Mouse (Mus musculus) heart, postnatal 0 days (tissue): ENCODE data around the gene Cyp2d22. TPM values are rescaled to one million over a fixed set of nuclear protein-coding genes. Genes with fewer than 3 reads are reported as not detected.
"Not testable (repeated sequence)": the region's sequence is repeated elsewhere in the genome, so short reads cannot be mapped to it uniquely, and the experiment has no call there.

Experiments used
- ATAC-seq: fragments of 200-750 bp; cut with Nextera tagmentation; 2 replicates; pipeline ENCODE4 v1.8.0; 2017; ENCODE audit warnings: low read depth, moderate number of reproducible peaks, moderate library complexity; ENCODE audit not compliant: insufficient read depth
- DNase-seq: peaks from one replicate; pipeline ENCODE4 v3.0.0-alpha.2; 2016; ENCODE audit warnings: low spot score
- H3K27ac ChIP-seq: fragments of 300-500 bp; sonication (generic); 2 replicates; pipeline ENCODE4 v1.5.1; 2014; ENCODE audit warnings: low read depth, mild to moderate bottlenecking
- H3K27me3 ChIP-seq: fragments of 300-500 bp; sonication (generic); 2 replicates; pipeline ENCODE4 v1.6.1; 2014; ENCODE audit warnings: low read length, mixed read lengths; ENCODE audit not compliant: control insufficient read depth, insufficient read depth
- H3K36me3 ChIP-seq: fragments of 300-500 bp; sonication (generic); replicated peaks from 2 replicates; pipeline ENCODE4 v1.6.1; 2014; ENCODE audit warnings: low read length, mixed read lengths; ENCODE audit not compliant: control insufficient read depth, insufficient read depth
- H3K4me1 ChIP-seq: fragments of 300-500 bp; sonication (generic); 2 replicates; pipeline ENCODE4 v1.6.1; 2014; ENCODE audit warnings: antibody characterized with exemption; ENCODE audit not compliant: control insufficient read depth, insufficient read depth
- H3K4me2 ChIP-seq: fragments of 300-500 bp; sonication (generic); 2 replicates; pipeline ENCODE4 v1.6.1; 2014; ENCODE audit warnings: low read depth, mild to moderate bottlenecking, low read length, moderate library complexity
- H3K4me3 ChIP-seq: fragments of 300-500 bp; sonication (generic); 2 replicates; pipeline ENCODE4 v1.5.1; 2014; ENCODE audit warnings: low read depth, low read length
- H3K9ac ChIP-seq: fragments of 300-500 bp; sonication (generic); replicated peaks from 2 replicates; pipeline ENCODE4 v1.6.1; 2014; ENCODE audit warnings: low read depth, low read length, mixed read lengths
- H3K9me3 ChIP-seq: fragments of 300-500 bp; sonication (generic); replicated peaks from 2 replicates; pipeline ENCODE4 v1.6.1; 2016; ENCODE audit warnings: low read length; ENCODE audit not compliant: control insufficient read depth
- CTCF ChIP-seq: IDR thresholded peaks from 2 replicates; pipeline ENCODE4 v1.5.1; 2016; ENCODE audit warnings: antibody characterized with exemption, control low read depth, low read depth
- EP300 ChIP-seq: IDR thresholded peaks from 2 replicates; pipeline ENCODE4 v1.6.1; 2016; ENCODE audit warnings: antibody characterized with exemption, low read depth
- whole genome bisulfite sequencing: fragments of 180-500 bp; shearing (Covaris S2); extraction: QIAGEN DNeasy Blood & Tissue Kit; methylation state at CpG from one replicate; pipeline ENCODE4 v1.1.7; 2014; 5-methylcytosine and 5-hydroxymethylcytosine counted together
- polyA plus RNA-seq: library from polyadenylated mRNA; unstranded; fragments of >200 nt; fragmentation: Nextera tagmentation; extraction: Ambion mirVana; gene quantifications from 2 replicates; pipeline ENCODE4 v1.2.1, GENCODE M21; 2015
- total RNA-seq: library from RNA; depleted of rRNA; stranded (reverse); fragments of >200 nt; gene quantifications from 2 replicates; pipeline ENCODE4 v1.2.3, GENCODE M21; 2014; ENCODE audit warnings: low replicate concordance

Gene Cyp2d22
- total and polyA plus RNA-seq, 2 experiments from 2014 or later = 10.1 to 16.8 TPM

GRCm38 (mm10) chr15:82401516-82401915 is 21.5 kb upstream of the Cyp2d22 start:
- Histone ChIP-seq H3K4me2 (no peak overlapping the region), H3K27ac (no peak overlapping the region), H3K27me3 (no peaks in the 10 kb centered on the region), H3K9me3 (no peaks in the 10 kb centered on the region), H3K4me3 (no peak overlapping the region), H3K9ac (no peak overlapping the region), H3K36me3 (no peaks in the 10 kb centered on the region), H3K4me1 (no peaks in the 10 kb centered on the region)
- DNase-seq = no peak
- WGBS = 77% methylated on average over 2 of the region's 2 CpGs
- TF ChIP-seq EP300 = no peak
- no peak for TF ChIP-seq CTCF
- no peak for ATAC-seq

GRCm38 (mm10) chr15:82395955-82396354 is 15.9 kb upstream of the Cyp2d22 start:
- H3K27me3 ChIP-seq, DNase-seq, H3K9me3 ChIP-seq, H3K27ac ChIP-seq, H3K4me1 ChIP-seq, H3K36me3 ChIP-seq, H3K9ac ChIP-seq, H3K4me2 ChIP-seq, H3K4me3 ChIP-seq, ATAC-seq: not testable (repeated sequence)
- 79% methylated on average over 3 of the region's 3 CpGs for WGBS

- not testable (repeated sequence) for H3K4me2 ChIP-seq, H3K36me3 ChIP-seq, H3K27ac ChIP-seq, H3K27me3 ChIP-seq, H3K4me3 ChIP-seq, DNase-seq, H3K9me3 ChIP-seq, H3K9ac ChIP-seq, H3K4me1 ChIP-seq, ATAC-seq
- WGBS = 77% methylated on average over 2 of the region's 2 CpGs
These were observed 13.9 kb upstream of the Cyp2d22 start, which contains the start of gene Cyp2d11 for GRCm38 (mm10) chr15:82393922-82394321. Gene Cyp2d11, minus strand, starts transcription at chr15:82394022.

- H3K4me3 ChIP-seq, H3K9me3 ChIP-seq, H3K27me3 ChIP-seq, ATAC-seq, H3K4me1 ChIP-seq, H3K27ac ChIP-seq, H3K9ac ChIP-seq, H3K4me2 ChIP-seq, DNase-seq, H3K36me3 ChIP-seq: not testable (repeated sequence)
- WGBS = 87% methylated on average over 10 of the region's 10 CpGs
These were observed 9.9 kb upstream of the Cyp2d22 start for GRCm38 (mm10) chr15:82389916-82390315.

- no peak for TF ChIP-seq CTCF
- TF ChIP-seq EP300 = no peak
- Histone ChIP-seq H3K4me2 (no peak overlapping the region), H3K4me3 (no peak overlapping the region), H3K27ac (no peak overlapping the region), H3K27me3 (no peaks in the 10 kb centered on the region), H3K9ac (no peak overlapping the region), H3K4me1 (peaks cover 6% of the 10 kb centered on the region; the same call in 1 of the 2 replicates), H3K9me3 (no peaks in the 10 kb centered on the region), H3K36me3 (no peaks in the 10 kb centered on the region)
- no peak for DNase-seq
- 82% methylated on average over 2 of the region's 2 CpGs for WGBS
- no peak for ATAC-seq
These were observed 5.7 kb upstream of the Cyp2d22 start for GRCm38 (mm10) chr15:82385729-82386128.

GRCm38 (mm10) chr15:82382441-82382840 is 2.4 kb upstream of the Cyp2d22 start:
- no peak overlapping the region for H3K27ac ChIP-seq
- H3K9ac ChIP-seq = no peak overlapping the region
- H3K4me2 ChIP-seq = no peak overlapping the region
- DNase-seq (no peak), ATAC-seq (no peak)
- peaks cover 23% of the 10 kb centered on the region for H3K4me1 ChIP-seq
- WGBS = 92% methylated on average over 2 of the region's 2 CpGs
- no peaks in the 10 kb centered on the region for H3K9me3 ChIP-seq
- no peak overlapping the region for H3K4me3 ChIP-seq
- no peaks in the 10 kb centered on the region for H3K27me3 ChIP-seq
- no peak for TF ChIP-seq CTCF
- TF ChIP-seq EP300 = no peak
- H3K36me3 ChIP-seq = no peaks in the 10 kb centered on the region
